11 mouse cellular contexts compared by ENCODE assay signal in the genomic region with DNA sequence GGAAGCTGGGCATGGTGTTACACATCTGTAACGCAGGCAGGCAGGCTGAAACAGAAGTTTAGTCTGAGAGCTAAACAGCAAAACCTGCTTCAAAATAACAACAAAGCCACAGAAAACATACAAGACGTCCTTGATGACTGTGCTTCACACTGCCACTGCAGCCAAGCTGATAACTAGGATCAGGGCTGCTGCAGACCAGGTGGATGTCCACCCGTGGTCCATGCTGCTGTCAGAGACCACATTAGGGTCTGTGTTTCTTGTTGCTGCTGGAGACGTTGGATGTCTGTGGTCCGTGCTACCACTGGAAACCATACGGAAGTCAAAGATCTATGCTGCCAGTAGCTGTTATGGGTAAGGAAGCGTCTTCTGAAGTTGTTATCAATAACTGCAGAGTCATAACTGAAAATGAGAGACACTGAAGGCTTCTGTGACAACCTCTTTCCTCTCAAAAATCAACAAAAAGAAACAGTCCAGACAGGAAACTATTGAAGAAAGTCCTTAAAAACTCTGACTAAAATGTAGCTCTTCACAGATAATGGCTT.
"Had no signal": no experiment of that assay in that cellular context is flagged by ENCODE, and none has a peak within 500 bp of the region (broad histone marks: within the 10 kb centered on the region; RNA-seq: fewer than 3 reads in every experiment).

No protein-coding gene starts in this region.

- H3K9ac ChIP-seq: limb, embryonic 13.5 days; midbrain, embryonic 13.5 days had no signal

- H3K4me2 ChIP-seq: limb, embryonic 13.5 days; midbrain, embryonic 13.5 days had no signal

- ATAC-seq: inflammation-experienced regulatory T-cells, adult 6 months; intestine, postnatal 0 days; lung, postnatal 0 days; midbrain, embryonic 13.5 days had no signal

- H3K36me3 ChIP-seq: limb, embryonic 13.5 days; midbrain, embryonic 13.5 days had no signal

- H3K9me3 ChIP-seq: limb, embryonic 13.5 days; midbrain, embryonic 13.5 days had no signal

- H3K27ac ChIP-seq: limb, embryonic 13.5 days; midbrain, embryonic 13.5 days had no signal

- H3K27me3 ChIP-seq: limb, embryonic 13.5 days; midbrain, embryonic 13.5 days had no signal

- DNase-seq: kidney, postnatal 10 days; left cerebral cortex, postnatal 4 days; lung, adult 18-20 months; lung, postnatal 36 days; right cerebral cortex, postnatal 14 days; thymus, postnatal 4 days had no signal

- H3K4me3 ChIP-seq: limb, embryonic 13.5 days; midbrain, embryonic 13.5 days had no signal

- H3K4me1 ChIP-seq: limb, embryonic 13.5 days; midbrain, embryonic 13.5 days had no signal
